In genomic region chr5:111505824-111506223, GRCm38 (mm10) we compare ENCODE assay signal across 25 mouse cellular contexts.
DNase-seq lines count a peak whose midpoint lies in the region; ATAC-seq and TF ChIP-seq lines count a peak whose summit lies in the region.
"Had no signal": no experiment of that assay in that cellular context is flagged by ENCODE, and none has a peak within 500 bp of the region (broad histone marks: within the 10 kb centered on the region; RNA-seq: fewer than 3 reads in every experiment).

No protein-coding gene starts in this region.

- H3K79me2 ChIP-seq in MEL (ENCODE audit: control insufficient read depth, insufficient read depth, low read length, poor library complexity), result no peaks in the 10 kb centered on the region; the same call in 1 of the 2 replicates

- no peaks in the 10 kb centered on the region for H3K36me3 ChIP-seq in hindbrain, embryonic 10.5 days
- no peaks in the 10 kb centered on the region for H3K36me3 ChIP-seq in hindbrain, embryonic 14.5 days (replicated peaks; ENCODE audit: control insufficient read depth, insufficient read depth)
- peaks cover 0 to 22% of the 10 kb centered on the region in 2 experiments; a peak in 2 of 4 replicates for H3K36me3 ChIP-seq in MEL (ENCODE audit: control insufficient read depth in 1 of 2, insufficient read depth in 2 of 2, low read length in 2 of 2)
- H3K36me3 ChIP-seq in stomach, postnatal 0 days (ENCODE audit: control insufficient read depth, insufficient read depth, low read length), result no peaks in the 10 kb centered on the region
- H3K36me3 ChIP-seq: embryonic facial prominence, embryonic 10.5 days; embryonic facial prominence, embryonic 15.5 days; heart, embryonic 15.5 days; hindbrain, embryonic 13.5 days; kidney, embryonic 15.5 days; limb, embryonic 12.5 days; lung, embryonic 15.5 days; midbrain, embryonic 12.5 days had no signal

- TF ChIP-seq CTCF in MEL (IDR thresholded peaks at IDR 0.05 in 2 of 3, conservative IDR thresholded peaks at IDR 0.05 in 1 of 3; ENCODE audit: control insufficient read depth in 1 of 3, insufficient read depth in 1 of 3, low read depth in 2 of 3, low read length in 3 of 3, poor library complexity in 1 of 3, severe bottlenecking in 1 of 3), result no peak
- TF ChIP-seq CTCF in stomach, postnatal 0 days (IDR thresholded peaks at IDR 0.05; ENCODE audit: low read depth), result no peak

- TF ChIP-seq EP300 in MEL (IDR thresholded peaks at IDR 0.05; ENCODE audit: low read depth in 1 of 2, low read length in 2 of 2), result no peak
- TF ChIP-seq EP300 in stomach, postnatal 0 days (optimal IDR thresholded peaks at IDR 0.05), result no peak

- TF ChIP-seq RAD21 in MEL (IDR thresholded peaks at IDR 0.05; ENCODE audit: low read depth, low read length), result no peak

- H3K27ac ChIP-seq in hindbrain, embryonic 10.5 days, result peak overlapping the region; percentile 83
- no peak overlapping the region for H3K27ac ChIP-seq in hindbrain, embryonic 14.5 days
- peak overlapping the region; percentile 84 for H3K27ac ChIP-seq in MEL (ENCODE audit: control insufficient read depth, low read depth, low read length)
- H3K27ac ChIP-seq in stomach, postnatal 0 days (replicated peaks), result no peak overlapping the region
- H3K27ac ChIP-seq: embryonic facial prominence, embryonic 15.5 days; hindbrain, embryonic 13.5 days; limb, embryonic 12.5 days; liver, embryonic 14.5 days; midbrain, embryonic 12.5 days had no signal

- H3K4me2 ChIP-seq in hindbrain, embryonic 14.5 days (replicated peaks), result no peak overlapping the region
- no peak overlapping the region for H3K4me2 ChIP-seq in stomach, postnatal 0 days (replicated peaks; ENCODE audit: low read depth)
- H3K4me2 ChIP-seq: embryonic facial prominence, embryonic 15.5 days; hindbrain, embryonic 13.5 days; kidney, embryonic 15.5 days; limb, embryonic 12.5 days; lung, embryonic 15.5 days; midbrain, embryonic 12.5 days had no signal

- no peak for ATAC-seq in CD4-positive, CD25-positive, alpha-beta regulatory T cell, adult 4 months
- no peak for ATAC-seq in hindbrain, embryonic 14.5 days (ENCODE audit: low FRiP score)
- no peak for ATAC-seq in stomach, postnatal 0 days (ENCODE audit: low FRiP score, low TSS enrichment)
- ATAC-seq in granulocyte monocyte progenitor cell, adult 5-6 weeks (replicated peaks; ENCODE audit: poor library complexity, severe bottlenecking), result no peak
- ATAC-seq: forebrain, embryonic 14.5 days; inflammation-experienced regulatory T-cells, adult 6 months had no signal

- peaks cover 58% of the 10 kb centered on the region for H3K27me3 ChIP-seq in hindbrain, embryonic 10.5 days (ENCODE audit: insufficient read depth, poor library complexity, severe bottlenecking)
- H3K27me3 ChIP-seq in hindbrain, embryonic 14.5 days (ENCODE audit: control insufficient read depth, insufficient read depth, low read length), result no peaks in the 10 kb centered on the region
- H3K27me3 ChIP-seq in MEL (ENCODE audit: control insufficient read depth in 1 of 2, insufficient read depth in 2 of 2, low read length in 2 of 2), result no peaks in the 10 kb centered on the region
- H3K27me3 ChIP-seq in stomach, postnatal 0 days (ENCODE audit: control insufficient read depth, insufficient read depth, low read length), result no peaks in the 10 kb centered on the region
- H3K27me3 ChIP-seq: lung, embryonic 15.5 days had no signal

- WGBS in hindbrain, embryonic 10.5 days, result 87% methylated on average over 6 of the region's 6 CpGs
- 90% methylated on average over 6 of the region's 6 CpGs for WGBS in hindbrain, embryonic 14.5 days
- 85% methylated on average over 6 of the region's 6 CpGs for WGBS in stomach, postnatal 0 days

- peak; percentile 10 for DNase-seq in CD4-positive, CD25-positive, alpha-beta regulatory T cell, adult 2 months (ENCODE audit: low read depth, low spot score)
- no peak for DNase-seq in hindbrain, embryonic 10.5 days (ENCODE audit: low spot score)
- no peak for DNase-seq in hindbrain, embryonic 14.5 days (ENCODE audit: low spot score)
- DNase-seq in MEL (ENCODE audit: low read depth, low spot score), result peak; percentile 30
- DNase-seq in thymus, postnatal 10 days (ENCODE audit: low spot score in 2 of 2), result peak; percentile 22 to 28
- no peak for DNase-seq in stomach, postnatal 0 days (ENCODE audit: low spot score)
- DNase-seq: cerebellum, adult 8-10 months; cerebellum, postnatal 25 days; gastrocnemius, postnatal 36 days; heart, postnatal 36 days; right cerebral cortex, postnatal 14 days had no signal

- H3K9me3 ChIP-seq in hindbrain, embryonic 10.5 days, result no peaks in the 10 kb centered on the region
- no peaks in the 10 kb centered on the region for H3K9me3 ChIP-seq in hindbrain, embryonic 14.5 days (ENCODE audit: control insufficient read depth, low read length)
- H3K9me3 ChIP-seq in MEL (replicated peaks; ENCODE audit: insufficient read depth, low read length), result no peaks in the 10 kb centered on the region
- H3K9me3 ChIP-seq in stomach, postnatal 0 days (ENCODE audit: control insufficient read depth, low read length), result no peaks in the 10 kb centered on the region
- H3K9me3 ChIP-seq: embryonic facial prominence, embryonic 10.5 days; embryonic facial prominence, embryonic 15.5 days; heart, embryonic 15.5 days; hindbrain, embryonic 13.5 days; kidney, embryonic 15.5 days; limb, embryonic 12.5 days; lung, embryonic 15.5 days; midbrain, embryonic 12.5 days had no signal

- no peak for TF ChIP-seq POLR2A in MEL (IDR thresholded peaks at IDR 0.05; ENCODE audit: control insufficient read depth in 1 of 2, insufficient read depth in 1 of 2, low read depth in 1 of 2, low read length in 2 of 2, poor library complexity in 1 of 2)

- no peak overlapping the region for H3K9ac ChIP-seq in hindbrain, embryonic 14.5 days
- no peak overlapping the region for H3K9ac ChIP-seq in MEL (ENCODE audit: control insufficient read depth, low read depth, low read length, poor library complexity, severe bottlenecking)
- H3K9ac ChIP-seq in stomach, postnatal 0 days (ENCODE audit: low read length), result no peak overlapping the region
- H3K9ac ChIP-seq: embryonic facial prominence, embryonic 15.5 days; heart, embryonic 15.5 days; hindbrain, embryonic 13.5 days; kidney, embryonic 15.5 days; limb, embryonic 12.5 days; liver, embryonic 14.5 days; lung, embryonic 15.5 days; midbrain, embryonic 12.5 days had no signal

- peaks cover 65% of the 10 kb centered on the region for H3K4me1 ChIP-seq in hindbrain, embryonic 10.5 days (replicated peaks)
- H3K4me1 ChIP-seq in hindbrain, embryonic 14.5 days (replicated peaks; ENCODE audit: control insufficient read depth, insufficient read depth, low read length), result peaks cover 8% of the 10 kb centered on the region
- H3K4me1 ChIP-seq in MEL (ENCODE audit: control insufficient read depth in 1 of 2, insufficient read depth in 2 of 2, low read length in 2 of 2), result peaks cover 11 to 40% of the 10 kb centered on the region in 2 experiments
- peaks cover 9% of the 10 kb centered on the region; the same call in 1 of the 2 replicates for H3K4me1 ChIP-seq in stomach, postnatal 0 days (replicated peaks; ENCODE audit: control insufficient read depth, insufficient read depth)

- no peak overlapping the region for H3K4me3 ChIP-seq in hindbrain, embryonic 10.5 days
- no peak overlapping the region for H3K4me3 ChIP-seq in hindbrain, embryonic 14.5 days (replicated peaks; ENCODE audit: low read length)
- no peak overlapping the region for H3K4me3 ChIP-seq in MEL (ENCODE audit: control insufficient read depth in 1 of 2, insufficient read depth in 1 of 2, low read depth in 2 of 2, low read length in 2 of 2)
- no peak overlapping the region for H3K4me3 ChIP-seq in stomach, postnatal 0 days (ENCODE audit: low read depth, low read length)
- H3K4me3 ChIP-seq: embryonic facial prominence, embryonic 10.5 days; embryonic facial prominence, embryonic 15.5 days; heart, adult 2 months; heart, embryonic 15.5 days; hindbrain, embryonic 13.5 days; kidney, embryonic 15.5 days; limb, embryonic 12.5 days; lung, embryonic 15.5 days; midbrain, embryonic 12.5 days had no signal

TF ChIP-seq in MEL, 35 proteins besides CTCF, POLR2A, EP300 and RAD21:
- TF ChIP-seq NELFE (IDR thresholded peaks at IDR 0.05; ENCODE audit: low read depth, low read length), result no peak

Comparison
In these comparisons a context has a peak if more than half of its experiments do, and no peak if none do; other contexts are left out.
1. H3K27ac ChIP-seq: peak in hindbrain, embryonic 10.5 days (single experiment) and MEL (single experiment); none in hindbrain, embryonic 14.5 days (single experiment) and stomach, postnatal 0 days (single experiment).
2. DNase-seq: peak in CD4-positive, CD25-positive, alpha-beta regulatory T cell, adult 2 months (single experiment), MEL (single experiment) and thymus, postnatal 10 days (2 of 2); none in hindbrain, embryonic 10.5 days (single experiment), hindbrain, embryonic 14.5 days (single experiment) and stomach, postnatal 0 days (single experiment).